Mouse (Mus musculus) testis, postnatal 10 days (tissue): Measurements from ENCODE around the gene Ros1.

Experiments
- DNase-seq: peaks from one replicate; pipeline ENCODE4 v3.0.0; 2021; ENCODE audit warnings: low spot score

Gene Ros1

GRCm38 (mm10) chr10:52022413-52023212 is 172.4 kb downstream of the Ros1 start, which contains the start of gene Vgll2:
TSS of gene Vgll2 (plus strand) at chr10:52022502.
- DNase-seq: no peak

- no peak for DNase-seq
Observed at GRCm38 (mm10) chr10:52021736-52022394, 173.2 kb downstream of the Ros1 start.

GRCm38 (mm10) chr10:52021231-52021630 is 173.8 kb downstream of the Ros1 start:
- DNase-seq: no peak

GRCm38 (mm10) chr10:52018471-52018870 is 176.6 kb downstream of the Ros1 start:
- no peak for DNase-seq
